Mouse (Mus musculus) midbrain, embryonic 16.5 days (tissue): ENCODE data around the gene Lrch1. TPM values are rescaled to one million over a fixed set of nuclear protein-coding genes. Genes with fewer than 3 reads are reported as not detected.

ENCODE experiments used
- ATAC-seq: fragments of 200-750 bp; cut with Nextera tagmentation; 2 replicates; pipeline ENCODE4 v1.8.0; 2017; ENCODE audit warnings: moderate TSS enrichment
- H3K27ac ChIP-seq: fragments of 300-500 bp; sonication (generic); 2 replicates; pipeline ENCODE4 v1.5.1; 2014; ENCODE audit warnings: mild to moderate bottlenecking, low read length, mixed read lengths
- H3K27me3 ChIP-seq: fragments of 300-500 bp; sonication (generic); 2 replicates; pipeline ENCODE4 v1.6.1; 2014; ENCODE audit warnings: low read depth, low read length, mixed read lengths; ENCODE audit not compliant: control insufficient read depth, insufficient read depth
- H3K36me3 ChIP-seq: fragments of 300-500 bp; sonication (generic); 2 replicates; pipeline ENCODE4 v1.6.1; 2014; ENCODE audit warnings: mild to moderate bottlenecking, low read length, moderate library complexity, mixed read lengths; ENCODE audit not compliant: control insufficient read depth, insufficient read depth
- H3K4me1 ChIP-seq: fragments of 300-500 bp; sonication (generic); 2 replicates; pipeline ENCODE4 v1.6.1; 2014; ENCODE audit warnings: mild to moderate bottlenecking, low read length, mixed read lengths; ENCODE audit not compliant: control insufficient read depth, insufficient read depth
- H3K4me2 ChIP-seq: fragments of 300-500 bp; sonication (generic); 2 replicates; pipeline ENCODE4 v1.6.1; 2014; ENCODE audit warnings: mild to moderate bottlenecking, low read length, mixed read lengths
- H3K4me3 ChIP-seq: fragments of 300-500 bp; sonication (generic); 2 replicates; pipeline ENCODE4 v1.5.1; 2014; ENCODE audit warnings: low read depth, mild to moderate bottlenecking, low read length, moderate library complexity, mixed read lengths
- H3K9ac ChIP-seq: fragments of 300-500 bp; sonication (generic); 2 replicates; pipeline ENCODE4 v1.6.1; 2014; ENCODE audit warnings: low read depth, low read length, mixed read lengths
- H3K9me3 ChIP-seq: fragments of 300-500 bp; sonication (generic); replicated peaks from 2 replicates; pipeline ENCODE4 v1.6.1; 2014; ENCODE audit warnings: mild to moderate bottlenecking, low read length, mixed read lengths; ENCODE audit not compliant: control insufficient read depth, poor library complexity, severe bottlenecking
- WGBS: fragments of 180-500 bp; shearing (Covaris S2); extraction: QIAGEN DNeasy Blood & Tissue Kit; methylation state at CpG from one replicate; pipeline ENCODE4 v1.1.7; 2014; 5-methylcytosine and 5-hydroxymethylcytosine counted together
- polyA plus RNA-seq: library from polyadenylated mRNA; unstranded; fragments of >200 nt; fragmentation: Nextera tagmentation; extraction: Ambion mirVana; gene quantifications from 2 replicates; pipeline ENCODE4 v1.2.1, GENCODE M21; 2015

Lrch1 gene
- polyA plus RNA-seq, 1 experiment from 2014 or later = 19.9 TPM

DNA sequence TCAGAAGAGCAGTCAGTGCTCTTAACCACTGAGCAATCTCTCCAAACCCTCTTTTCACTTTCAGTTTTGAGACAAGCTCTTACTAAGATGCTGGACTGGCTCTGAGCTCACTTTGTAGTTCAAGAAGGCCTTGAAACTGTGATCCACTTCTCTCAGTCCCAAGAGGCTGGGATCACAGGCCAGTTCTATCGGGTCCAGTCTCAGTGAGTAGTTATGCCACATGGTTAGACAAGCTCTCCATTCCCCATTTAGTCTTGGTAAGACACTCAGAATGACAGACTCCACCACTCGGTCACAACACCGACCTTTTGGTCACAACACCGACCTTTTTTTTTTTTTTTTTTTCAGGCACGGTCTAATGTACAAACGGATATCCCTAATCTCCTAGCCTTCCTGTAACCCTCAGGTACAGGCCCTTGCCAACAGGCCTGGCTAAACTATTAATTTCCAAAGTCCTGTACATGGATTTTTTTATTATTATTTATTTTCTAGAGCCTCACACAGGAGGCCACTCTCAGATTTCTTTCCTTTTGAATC, 4.0 kb downstream of the Lrch1 start:
- 88% methylated on average over 6 of the region's 6 CpGs for WGBS
- Histone ChIP-seq H3K4me1 (peaks cover 25% of the 10 kb centered on the region), H3K4me2 (no peak overlapping the region), H3K4me3 (no peak overlapping the region), H3K9ac (no peak overlapping the region), H3K36me3 (peaks cover 4% of the 10 kb centered on the region; the same call in 1 of the 2 replicates), H3K27ac (no peak overlapping the region), H3K27me3 (no peaks in the 10 kb centered on the region), H3K9me3 (no peaks in the 10 kb centered on the region)
- no peak for ATAC-seq

DNA sequence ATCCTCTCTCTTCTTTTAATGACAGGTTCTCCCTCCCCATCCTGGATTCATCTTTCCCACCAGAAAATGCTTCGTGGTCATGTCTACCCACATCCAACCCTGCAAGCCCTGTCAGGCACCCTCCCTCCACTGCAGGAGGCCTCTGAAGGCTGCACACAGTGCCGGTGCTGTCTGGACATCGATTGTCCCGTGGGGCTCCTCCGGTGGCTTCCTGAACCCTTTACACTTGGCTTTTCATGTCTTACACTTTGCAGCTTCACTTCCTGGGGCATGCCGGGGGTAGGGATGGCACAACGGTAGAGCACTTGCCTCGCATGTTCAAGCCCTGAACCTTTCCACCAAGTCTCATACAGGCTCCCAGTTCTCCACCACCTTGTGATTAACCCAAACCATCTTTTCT, 4.7 kb downstream of the Lrch1 start:
- 89% methylated on average over 8 of the region's 8 CpGs for WGBS
- Histone ChIP-seq H3K36me3 (peaks cover 4% of the 10 kb centered on the region; the same call in 1 of the 2 replicates), H3K4me3 (no peak overlapping the region), H3K27me3 (no peaks in the 10 kb centered on the region), H3K9me3 (no peaks in the 10 kb centered on the region), H3K9ac (no peak overlapping the region), H3K4me1 (peaks cover 21% of the 10 kb centered on the region), H3K4me2 (no peak overlapping the region), H3K27ac (no peak overlapping the region)
- no peak for ATAC-seq

DNA sequence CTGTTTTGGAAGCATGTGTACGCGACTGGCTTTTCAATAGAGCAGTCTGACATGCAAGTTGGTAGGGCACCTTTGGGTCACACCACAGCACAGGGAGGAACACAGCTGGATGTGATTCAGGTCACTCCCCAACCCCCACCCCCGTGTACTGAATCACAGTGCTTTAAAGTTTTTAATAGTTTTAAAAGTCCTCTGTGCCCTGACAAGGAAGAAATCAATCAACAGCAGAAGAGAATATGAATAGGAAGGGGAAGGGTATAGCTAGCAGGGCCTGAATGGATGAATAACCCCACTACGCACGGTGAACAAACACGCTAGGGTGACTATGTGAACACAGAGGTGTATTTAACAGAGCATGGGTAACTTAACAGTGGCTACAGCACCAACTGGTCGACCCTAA, 6.1 kb downstream of the Lrch1 start:
- H3K9me3 ChIP-seq = no peaks in the 10 kb centered on the region
- H3K27me3 ChIP-seq = no peaks in the 10 kb centered on the region
- no peak overlapping the region for H3K4me3 ChIP-seq
- no peak overlapping the region for H3K4me2 ChIP-seq
- H3K27ac ChIP-seq = no peak overlapping the region
- H3K4me1 ChIP-seq = peaks cover 19% of the 10 kb centered on the region
- no peak for ATAC-seq
- 91% methylated on average over 7 of the region's 7 CpGs for WGBS
- peaks cover 4% of the 10 kb centered on the region; the same call in 1 of the 2 replicates for H3K36me3 ChIP-seq
- no peak overlapping the region for H3K9ac ChIP-seq

DNA sequence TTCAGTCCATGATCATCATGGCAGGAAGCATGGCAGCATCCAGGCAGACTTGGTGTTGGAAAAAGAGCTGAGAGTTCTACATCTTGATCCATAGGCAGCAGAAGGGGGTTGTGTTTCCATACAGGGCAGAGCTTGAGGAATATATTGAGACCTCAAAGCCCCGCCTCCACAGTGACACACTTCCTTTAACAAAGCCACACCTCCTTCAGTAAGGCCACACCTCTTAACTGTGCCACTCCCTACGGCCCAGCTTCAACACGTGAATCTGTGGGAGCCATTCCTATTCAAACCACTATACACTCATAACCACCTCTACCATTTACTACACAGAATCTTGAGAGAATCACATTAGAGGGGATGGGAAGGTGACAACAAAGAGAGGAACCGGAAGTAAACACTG, 6.9 kb downstream of the Lrch1 start:
- H3K4me2 ChIP-seq = no peak overlapping the region
- H3K4me3 ChIP-seq = no peak overlapping the region
- H3K4me1 ChIP-seq = peaks cover 13% of the 10 kb centered on the region
- peaks cover 4% of the 10 kb centered on the region; the same call in 1 of the 2 replicates for H3K36me3 ChIP-seq
- no peak overlapping the region for H3K9ac ChIP-seq
- no peaks in the 10 kb centered on the region for H3K9me3 ChIP-seq
- no peak for ATAC-seq
- H3K27me3 ChIP-seq = no peaks in the 10 kb centered on the region
- 91% methylated on average over 4 of the region's 4 CpGs for WGBS
- no peak overlapping the region for H3K27ac ChIP-seq

DNA sequence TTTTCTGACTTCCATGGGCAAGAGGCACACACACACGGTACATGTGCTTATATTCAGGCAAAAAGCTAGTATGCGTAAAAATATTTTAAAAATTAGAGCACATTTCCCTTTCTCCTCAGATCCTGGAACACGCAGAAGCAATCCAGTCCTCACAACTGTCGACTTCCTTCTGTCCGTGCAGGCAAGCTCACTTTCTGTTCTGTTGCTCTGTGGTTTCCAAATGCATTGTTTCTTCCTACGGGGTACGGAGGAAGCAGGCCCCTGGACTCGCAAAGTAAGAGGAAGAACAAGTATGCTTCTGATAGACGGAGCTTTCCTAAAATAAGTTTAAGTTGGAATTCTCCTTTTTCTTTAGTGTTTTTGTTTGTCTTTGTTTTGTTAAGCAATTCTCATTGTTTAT, 8.3 kb downstream of the Lrch1 start:
- peaks cover 4% of the 10 kb centered on the region; the same call in 1 of the 2 replicates for H3K36me3 ChIP-seq
- 58% methylated on average over 9 of the region's 9 CpGs for whole genome bisulfite sequencing
- H3K4me2 ChIP-seq = no peak overlapping the region
- H3K4me3 ChIP-seq = no peak overlapping the region
- no peak overlapping the region for H3K27ac ChIP-seq
- no peak overlapping the region for H3K9ac ChIP-seq
- no peaks in the 10 kb centered on the region for H3K9me3 ChIP-seq
- ATAC-seq = no peak
- no peaks in the 10 kb centered on the region for H3K4me1 ChIP-seq
- no peaks in the 10 kb centered on the region for H3K27me3 ChIP-seq

DNA sequence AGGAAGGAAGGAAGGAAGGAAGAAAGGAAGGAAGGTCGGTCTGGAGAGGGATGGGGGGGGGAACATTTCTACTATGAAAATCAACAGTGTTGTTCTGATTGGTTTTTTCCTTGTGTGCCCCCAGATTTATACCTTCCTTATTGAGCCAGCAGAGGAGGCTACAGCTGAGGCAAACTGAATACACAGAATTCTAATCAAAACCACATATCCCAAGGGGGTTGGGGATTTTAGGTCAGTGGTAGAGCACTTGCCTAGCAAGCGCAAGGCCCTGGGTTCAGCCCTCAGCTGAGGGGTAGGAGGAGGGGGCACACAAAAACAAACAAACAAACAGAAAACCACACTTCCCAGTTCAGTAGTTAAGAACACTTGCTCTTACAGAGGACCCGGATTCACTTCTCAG, 8.8 kb downstream of the Lrch1 start:
- H3K36me3 ChIP-seq = peaks cover 4% of the 10 kb centered on the region; the same call in 1 of the 2 replicates
- no peaks in the 10 kb centered on the region for H3K9me3 ChIP-seq
- ATAC-seq = no peak
- no peaks in the 10 kb centered on the region for H3K27me3 ChIP-seq
- H3K4me1 ChIP-seq = no peaks in the 10 kb centered on the region
- H3K27ac ChIP-seq = no peak overlapping the region
- no peak overlapping the region for H3K4me3 ChIP-seq
- H3K9ac ChIP-seq = no peak overlapping the region
- no peak overlapping the region for H3K4me2 ChIP-seq
- WGBS = 86% methylated on average over 3 of the region's 3 CpGs

DNA sequence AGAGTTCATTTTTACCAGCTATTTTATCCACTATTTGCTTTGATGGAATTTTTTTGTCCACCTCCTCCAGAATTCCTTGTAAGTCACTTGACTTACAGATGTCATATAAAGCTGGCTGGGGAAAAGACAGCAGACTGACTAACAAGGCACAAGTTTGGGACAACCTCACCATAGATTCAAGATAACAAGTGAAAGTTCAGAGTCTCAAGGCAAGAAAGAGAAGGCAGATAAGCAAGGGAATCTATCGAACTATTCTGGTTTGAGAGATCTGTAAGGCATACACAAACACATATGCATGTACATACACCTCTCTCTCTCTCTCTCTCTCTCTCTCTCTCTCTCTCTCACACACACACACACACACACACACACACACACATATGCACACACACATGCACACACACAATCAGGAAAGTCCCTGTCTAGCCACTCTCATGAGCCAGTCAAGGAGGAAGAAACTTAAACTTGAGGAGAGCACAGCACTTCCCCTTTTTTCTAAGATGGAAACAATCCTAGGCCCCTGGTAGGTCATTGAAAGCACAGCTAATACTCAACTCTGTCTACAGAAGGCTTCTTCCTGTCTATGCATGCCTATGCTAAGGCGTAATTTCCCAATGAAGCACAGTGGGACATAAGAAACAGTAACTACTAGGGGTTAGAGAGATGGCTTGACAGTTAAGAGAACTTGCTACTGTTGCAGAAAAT, 11.0 kb downstream of the Lrch1 start:
- no peak for ATAC-seq
- H3K4me2 ChIP-seq = no peak overlapping the region
- H3K9ac ChIP-seq = no peak overlapping the region
- no peaks in the 10 kb centered on the region for H3K4me1 ChIP-seq
- 0 out of 2 replicates have a peak, but pooled peaks cover 2% of the 10 kb centered on the region for H3K36me3 ChIP-seq
- WGBS = 96% methylated on average over 2 of the region's 2 CpGs
- no peaks in the 10 kb centered on the region for H3K9me3 ChIP-seq
- H3K27me3 ChIP-seq = no peaks in the 10 kb centered on the region
- no peak overlapping the region for H3K4me3 ChIP-seq
- H3K27ac ChIP-seq = no peak overlapping the region

DNA sequence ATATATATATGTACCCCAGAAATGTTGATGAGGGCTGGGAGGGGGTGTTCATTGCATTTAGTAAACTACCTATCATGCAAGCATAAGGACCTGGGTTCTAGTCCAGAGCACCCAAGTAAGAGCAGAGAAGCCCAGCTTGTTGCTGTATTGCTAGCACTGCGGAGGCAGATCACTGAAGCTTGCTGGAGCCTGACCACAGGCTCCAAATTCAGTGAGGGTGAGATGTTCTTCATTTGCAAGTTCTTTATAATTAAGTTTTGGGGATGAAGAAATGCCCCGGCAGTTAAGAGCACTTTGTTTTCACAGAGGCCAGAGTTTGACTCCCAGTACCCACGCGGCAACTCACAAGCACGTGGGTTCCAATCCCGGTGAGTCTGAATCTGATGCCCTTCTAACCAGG, 12.6 kb downstream of the Lrch1 start:
- WGBS = 95% methylated on average over 6 of the region's 6 CpGs
- no peak for ATAC-seq
- H3K36me3 ChIP-seq = 0 out of 2 replicates have a peak, but pooled peaks cover 2% of the 10 kb centered on the region
- no peak overlapping the region for H3K4me2 ChIP-seq
- H3K4me1 ChIP-seq = no peaks in the 10 kb centered on the region
- H3K9ac ChIP-seq = no peak overlapping the region
- H3K4me3 ChIP-seq = no peak overlapping the region
- no peaks in the 10 kb centered on the region for H3K9me3 ChIP-seq
- H3K27ac ChIP-seq = no peak overlapping the region
- no peaks in the 10 kb centered on the region for H3K27me3 ChIP-seq

DNA sequence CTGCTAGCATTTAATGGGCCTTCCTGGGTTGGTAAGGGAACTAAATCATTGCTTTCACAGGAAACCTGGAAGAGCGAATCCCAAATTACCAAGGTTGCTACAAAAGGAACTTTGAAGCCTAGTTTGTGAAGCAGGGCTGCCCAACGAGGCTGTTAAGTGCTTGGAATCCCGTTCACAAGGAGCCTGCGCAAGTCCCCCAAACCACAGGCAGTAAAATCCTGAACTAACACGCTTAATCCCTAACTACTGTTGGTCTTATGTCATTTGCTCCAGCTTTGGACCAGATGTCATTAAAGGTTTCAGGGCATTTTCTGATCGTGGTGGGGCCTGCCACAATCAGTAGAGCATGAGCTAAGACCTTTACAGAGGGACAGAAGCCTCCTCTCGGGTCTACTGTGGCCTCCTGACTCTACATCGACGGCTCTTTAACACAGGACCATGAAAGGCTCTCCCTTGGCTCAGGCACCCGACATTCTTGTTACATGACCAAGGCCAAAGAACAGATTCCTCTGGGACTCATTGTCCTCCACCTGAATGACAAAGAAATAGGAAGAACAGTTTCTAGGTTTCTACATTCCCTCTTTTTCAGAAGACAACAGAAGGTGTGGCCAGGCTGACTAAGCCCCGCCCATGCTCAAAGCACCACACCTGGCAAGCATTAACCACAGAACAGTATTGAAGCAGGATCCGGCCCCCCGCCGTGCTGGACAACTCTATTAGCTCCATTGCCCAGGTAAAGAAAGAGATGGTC, 13.5 kb downstream of the Lrch1 start:
- WGBS = 84% methylated on average over 14 of the region's 14 CpGs
- ATAC-seq = no peak
- H3K4me3 ChIP-seq = no peak overlapping the region
- no peak overlapping the region for H3K4me2 ChIP-seq
- H3K27ac ChIP-seq = no peak overlapping the region
- 0 out of 2 replicates have a peak, but pooled peaks cover 2% of the 10 kb centered on the region for H3K36me3 ChIP-seq
- no peak overlapping the region for H3K9ac ChIP-seq
- no peaks in the 10 kb centered on the region for H3K9me3 ChIP-seq
- no peaks in the 10 kb centered on the region for H3K27me3 ChIP-seq
- no peaks in the 10 kb centered on the region for H3K4me1 ChIP-seq
